Mouse (Mus musculus) hindbrain, postnatal 0 days (tissue): ENCODE results near the gene Megf11. TPM values are rescaled to one million over a fixed set of nuclear protein-coding genes. Genes with fewer than 3 reads are reported as not detected.
A peak's percentile ranks its signal among the peaks of the same experiment; 100 is the strongest.

Experiments used
- ATAC-seq: fragments of 200-750 bp; cut with Nextera tagmentation; 2 replicates; pipeline ENCODE4 v1.8.0; 2017; ENCODE audit warnings: mild to moderate bottlenecking, moderate TSS enrichment, moderate library complexity
- DNase-seq: peaks from one replicate; pipeline ENCODE4 v3.0.0-alpha.2; 2015; ENCODE audit warnings: low spot score
- H3K27ac ChIP-seq: fragments of 300-500 bp; sonication (generic); 2 replicates; pipeline ENCODE4 v1.5.1; 2014; ENCODE audit warnings: mild to moderate bottlenecking
- H3K27me3 ChIP-seq: fragments of 300-500 bp; sonication (generic); 2 replicates; pipeline ENCODE4 v1.6.1; 2014; ENCODE audit warnings: low read length, mixed read lengths; ENCODE audit not compliant: insufficient read depth
- H3K36me3 ChIP-seq: fragments of 300-500 bp; sonication (generic); 2 replicates; pipeline ENCODE4 v1.6.1; 2014; ENCODE audit warnings: low read length, mixed read lengths; ENCODE audit not compliant: insufficient read depth
- H3K4me1 ChIP-seq: fragments of 300-500 bp; sonication (generic); 2 replicates; pipeline ENCODE4 v1.6.1; 2014; ENCODE audit warnings: antibody characterized with exemption, low read length, mixed read lengths; ENCODE audit not compliant: insufficient read depth
- H3K4me2 ChIP-seq: fragments of 300-500 bp; sonication (generic); 2 replicates; pipeline ENCODE4 v1.6.1; 2014; ENCODE audit warnings: low read depth, mild to moderate bottlenecking, low read length, moderate library complexity, mixed read lengths
- H3K4me3 ChIP-seq: fragments of 300-500 bp; sonication (generic); 2 replicates; pipeline ENCODE4 v1.5.1; 2014; ENCODE audit warnings: low read length
- H3K9ac ChIP-seq: fragments of 300-500 bp; sonication (generic); replicated peaks from 2 replicates; pipeline ENCODE4 v1.6.1; 2014; ENCODE audit warnings: mild to moderate bottlenecking, low read length, moderate library complexity, mixed read lengths
- H3K9me3 ChIP-seq: fragments of 300-500 bp; sonication (generic); 2 replicates; pipeline ENCODE4 v1.6.1; 2016; ENCODE audit warnings: low read length, mixed read lengths
- CTCF ChIP-seq: IDR thresholded peaks from 2 replicates; pipeline ENCODE4 v1.5.1; 2016; ENCODE audit warnings: antibody characterized with exemption, control low read depth, low read depth
- WGBS: fragments of 180-500 bp; shearing (Covaris S2); extraction: QIAGEN DNeasy Blood & Tissue Kit; methylation state at CpG from one replicate; pipeline ENCODE4 v1.1.7; 2014; 5-methylcytosine and 5-hydroxymethylcytosine counted together
- polyA plus RNA-seq: library from polyadenylated mRNA; unstranded; fragments of >200 nt; fragmentation: Nextera tagmentation; extraction: Ambion mirVana; gene quantifications from 2 replicates; pipeline ENCODE4 v1.2.1, GENCODE M21; 2015
- total RNA-seq: library from RNA; depleted of rRNA; stranded (reverse); fragments of >200 nt; gene quantifications from 2 replicates; pipeline ENCODE4 v1.2.3, GENCODE M21; 2014

Megf11 gene
- total and polyA plus RNA-seq, 2 experiments from 2014 or later, result 16.1 to 38.2 TPM

- ATAC-seq, result no peak
- Histone ChIP-seq H3K4me2 (no peak overlapping the region), H3K27ac (no peak overlapping the region), H3K4me1 (peaks cover 14% of the 10 kb centered on the region), H3K9ac (no peak overlapping the region), H3K27me3 (no peaks in the 10 kb centered on the region), H3K4me3 (no peak overlapping the region), H3K9me3 (no peaks in the 10 kb centered on the region), H3K36me3 (no peaks in the 10 kb centered on the region)
- no peak for DNase-seq
- no peak for TF ChIP-seq CTCF
- WGBS, result 54% methylated on average over 6 of the region's 6 CpGs
Measured at GRCm38 (mm10) chr9:64507207-64507517, 121.7 kb downstream of the Megf11 start.

DNA sequence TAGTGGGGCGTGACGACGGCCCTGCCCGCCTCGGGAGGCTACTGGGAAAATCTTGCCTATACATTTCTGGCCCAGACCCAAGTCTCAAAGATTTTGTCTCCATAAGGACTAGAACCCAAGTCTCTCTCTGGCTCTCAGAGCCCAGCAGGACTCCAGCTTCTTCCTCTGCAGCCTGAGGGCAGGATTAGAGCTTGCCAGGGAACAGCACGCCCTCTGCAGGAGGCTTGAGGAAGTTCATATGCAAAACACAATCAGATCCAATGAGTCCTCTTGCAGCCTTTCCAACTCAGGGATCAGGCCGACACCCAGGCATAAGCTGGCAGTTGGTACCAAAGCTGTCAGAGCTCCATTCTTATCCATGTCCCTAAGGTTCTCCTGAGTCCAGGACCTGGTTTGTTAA is 122.6 kb downstream of the Megf11 start:
- Histone ChIP-seq H3K36me3 (no peaks in the 10 kb centered on the region), H3K4me1 (peaks cover 14% of the 10 kb centered on the region), H3K4me2 (no peak overlapping the region), H3K9ac (no peak overlapping the region), H3K27me3 (no peaks in the 10 kb centered on the region), H3K4me3 (no peak overlapping the region), H3K9me3 (no peaks in the 10 kb centered on the region), H3K27ac (no peak overlapping the region)
- DNase-seq, result no peak
- TF ChIP-seq CTCF, result peak; percentile 52
- no peak for ATAC-seq
- WGBS, result 24% methylated on average over 7 of the region's 7 CpGs

DNA sequence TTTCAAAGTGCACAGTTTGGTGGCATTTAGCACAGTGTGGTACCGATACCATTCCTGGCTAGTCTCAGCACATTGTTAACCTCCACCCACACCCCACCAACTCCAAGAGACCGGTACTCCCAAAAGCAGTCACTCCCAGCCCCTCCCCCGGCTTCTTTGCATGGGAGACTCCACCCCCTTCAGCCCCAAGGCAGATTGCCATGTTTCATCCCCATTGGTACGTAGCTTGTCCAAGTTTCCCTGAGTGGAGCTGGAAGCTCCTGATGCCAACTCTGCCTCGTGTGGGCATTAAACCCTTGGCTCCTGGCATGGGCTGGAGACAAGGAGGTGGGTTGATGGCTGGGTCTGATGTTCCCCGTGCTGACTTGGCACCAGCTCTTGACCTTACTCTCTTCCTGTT is 129.4 kb downstream of the Megf11 start:
- WGBS, result 44% methylated on average over 6 of the region's 6 CpGs
- Histone ChIP-seq H3K36me3 (no peaks in the 10 kb centered on the region), H3K27me3 (no peaks in the 10 kb centered on the region), H3K4me2 (no peak overlapping the region), H3K27ac (no peak overlapping the region), H3K4me1 (peaks cover 2% of the 10 kb centered on the region; the same call in 1 of the 2 replicates), H3K9me3 (no peaks in the 10 kb centered on the region), H3K9ac (no peak overlapping the region), H3K4me3 (no peak overlapping the region)
- no peak for TF ChIP-seq CTCF
- peak; percentile 63 for DNase-seq
- ATAC-seq, result peak; percentile 38; the same call in 1 of the 2 replicates

DNA sequence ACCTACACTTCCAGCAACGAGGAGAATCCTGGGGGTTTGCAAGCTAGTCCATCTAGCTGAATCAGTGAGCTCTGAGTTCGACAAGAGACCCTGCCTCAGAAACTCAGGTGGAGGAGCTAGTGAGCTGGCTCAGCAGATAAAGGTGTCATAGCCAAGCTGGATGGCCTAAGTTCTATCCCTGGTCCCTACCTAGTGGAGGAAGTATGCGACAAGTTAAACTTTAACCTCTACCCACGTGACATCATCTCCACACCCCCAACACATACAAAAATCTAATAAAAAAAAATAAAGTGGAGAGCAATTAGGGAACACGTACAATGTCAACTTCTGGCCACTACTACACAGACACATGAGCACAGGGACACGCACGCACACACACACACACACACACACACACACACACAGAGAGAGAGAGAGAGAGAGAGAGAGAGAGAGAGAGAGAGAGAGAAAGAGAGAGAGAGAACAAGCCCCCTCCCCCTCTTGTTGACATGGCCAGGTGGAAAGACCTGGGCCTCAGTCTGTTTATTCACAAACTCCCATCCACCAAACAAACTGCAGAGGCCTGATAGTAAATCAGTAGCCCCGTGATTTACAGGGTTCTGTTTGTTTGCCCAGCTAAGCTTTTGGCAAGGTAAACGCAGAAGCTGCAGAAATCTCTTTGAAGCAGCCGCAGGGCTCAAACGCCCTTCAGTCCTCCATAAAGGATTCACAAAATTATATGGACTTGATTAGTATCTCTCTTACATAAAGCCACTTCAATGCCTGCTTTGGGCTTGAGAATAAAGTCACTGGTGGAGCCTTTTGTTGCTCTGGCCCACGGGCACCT is 134.7 kb downstream of the Megf11 start:
- no peak overlapping the region for H3K9ac ChIP-seq
- no peak overlapping the region for H3K4me2 ChIP-seq
- H3K9me3 ChIP-seq, result no peaks in the 10 kb centered on the region
- peaks cover 10% of the 10 kb centered on the region for H3K4me1 ChIP-seq
- no peak for ATAC-seq
- no peaks in the 10 kb centered on the region for H3K27me3 ChIP-seq
- no peak overlapping the region for H3K4me3 ChIP-seq
- TF ChIP-seq CTCF, result no peak
- H3K27ac ChIP-seq, result no peak overlapping the region
- 61% methylated on average over 12 of the region's 12 CpGs for WGBS
- no peaks in the 10 kb centered on the region for H3K36me3 ChIP-seq
- DNase-seq, result no peak

DNA sequence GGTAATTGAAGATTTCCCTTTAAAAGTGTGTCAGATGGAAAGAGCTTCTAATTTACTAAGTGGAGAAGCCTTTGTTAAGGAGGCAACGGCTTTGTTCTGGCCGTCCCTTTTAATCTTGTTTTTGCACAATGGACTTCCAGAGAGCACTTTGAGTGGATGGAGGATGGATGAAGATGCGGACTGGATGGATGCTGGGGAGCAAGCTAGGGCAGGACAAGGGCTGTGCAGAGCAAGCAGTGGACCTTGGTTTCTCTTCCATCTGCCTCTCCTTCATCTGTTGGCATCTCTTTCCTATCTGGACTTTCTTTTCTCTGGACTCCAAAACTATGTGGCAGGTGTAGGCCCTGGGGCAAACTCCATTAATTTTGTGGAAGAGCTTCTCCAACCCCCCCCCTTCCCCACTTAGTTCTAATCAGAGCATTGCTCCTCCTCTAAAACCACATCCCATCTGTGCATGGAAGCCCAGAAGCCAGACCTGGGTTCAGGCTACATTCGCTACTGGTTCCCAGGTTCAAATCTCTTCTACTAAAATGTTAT is 135.4 kb downstream of the Megf11 start:
- Histone ChIP-seq H3K4me2 (no peak overlapping the region), H3K27ac (no peak overlapping the region), H3K27me3 (no peaks in the 10 kb centered on the region), H3K9ac (no peak overlapping the region), H3K4me3 (no peak overlapping the region), H3K4me1 (peaks cover 10% of the 10 kb centered on the region), H3K36me3 (no peaks in the 10 kb centered on the region), H3K9me3 (no peaks in the 10 kb centered on the region)
- 48% methylated on average over 4 of the region's 4 CpGs for WGBS
- no peak for DNase-seq
- ATAC-seq, result no peak
- no peak for TF ChIP-seq CTCF

GRCm38 (mm10) chr9:64523264-64524045 is 138.0 kb downstream of the Megf11 start:
- no peaks in the 10 kb centered on the region for H3K36me3 ChIP-seq
- H3K27me3 ChIP-seq, result no peaks in the 10 kb centered on the region
- peaks cover 10% of the 10 kb centered on the region for H3K4me1 ChIP-seq
- no peaks in the 10 kb centered on the region for H3K9me3 ChIP-seq
- no peak overlapping the region; the same call in 1 of the 2 replicates for H3K27ac ChIP-seq
- no peak overlapping the region for H3K4me2 ChIP-seq
- no peak for TF ChIP-seq CTCF
- 55% methylated on average over 21 of the region's 21 CpGs for WGBS
- H3K9ac ChIP-seq, result no peak overlapping the region
- ATAC-seq (no peak; the same call in 1 of the 2 replicates), DNase-seq (peak; percentile 41)
- H3K4me3 ChIP-seq, result no peak overlapping the region
